Mouse (Mus musculus): ENCODE measurements around the gene Serpinb7. TPM values are rescaled to one million over a fixed set of nuclear protein-coding genes. Genes with fewer than 3 reads are reported as not detected.

The Serpinb7 gene
- total RNA-seq, 2 experiments from 2014 or later: not detected

DNA sequence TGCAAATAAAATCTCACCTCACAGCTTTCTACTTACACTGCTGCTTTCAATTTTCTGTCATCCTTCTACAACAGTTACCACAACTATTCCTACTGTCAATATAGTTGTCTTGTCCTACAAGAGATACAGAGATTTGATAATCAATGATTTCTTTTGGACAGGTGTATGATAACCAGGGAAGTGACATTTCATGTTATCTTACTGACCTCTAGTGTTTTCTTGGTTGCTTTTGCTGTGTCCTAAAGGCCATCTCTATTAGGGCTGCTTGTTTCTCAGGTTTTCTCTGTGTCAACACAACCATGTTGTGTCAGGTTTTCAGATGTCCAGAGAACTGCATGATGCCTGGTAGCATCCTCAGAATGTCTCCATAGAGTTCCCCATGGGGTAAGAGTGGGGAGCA lies 80.5 kb downstream of the Serpinb7 start:
- no peak for DNase-seq
- intact Hi-C loops (cut with DNase I): loop anchor here (5.0 to 10.0 kb wide), 3 partner anchors 238 to 578 kb away; no protein-coding TSS in a partner anchor

DNA sequence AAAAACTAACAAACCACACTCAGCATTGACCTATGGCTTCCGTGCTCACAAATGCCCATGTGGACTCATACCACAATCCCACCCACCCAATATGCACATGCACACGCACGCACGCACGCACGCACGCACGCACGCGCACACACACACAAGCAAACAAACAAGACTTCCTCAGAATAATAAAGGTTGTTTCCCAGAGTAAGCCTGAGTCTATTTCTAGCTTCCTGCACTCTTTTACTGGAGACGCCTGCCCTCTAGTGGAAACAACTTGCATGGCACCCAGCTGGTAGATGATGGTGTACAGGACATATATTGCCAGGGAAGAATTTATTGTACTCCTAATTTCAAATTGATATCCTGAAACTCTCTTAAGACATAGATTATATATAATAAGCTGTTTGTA lies 82.0 kb downstream of the Serpinb7 start:
- intact Hi-C loops (cut with DNase I): loop anchor here (5.0 to 10.0 kb wide), 3 partner anchors 239 to 579 kb away; no protein-coding TSS in a partner anchor
- DNase-seq: peak; percentile 64 to 80

DNA sequence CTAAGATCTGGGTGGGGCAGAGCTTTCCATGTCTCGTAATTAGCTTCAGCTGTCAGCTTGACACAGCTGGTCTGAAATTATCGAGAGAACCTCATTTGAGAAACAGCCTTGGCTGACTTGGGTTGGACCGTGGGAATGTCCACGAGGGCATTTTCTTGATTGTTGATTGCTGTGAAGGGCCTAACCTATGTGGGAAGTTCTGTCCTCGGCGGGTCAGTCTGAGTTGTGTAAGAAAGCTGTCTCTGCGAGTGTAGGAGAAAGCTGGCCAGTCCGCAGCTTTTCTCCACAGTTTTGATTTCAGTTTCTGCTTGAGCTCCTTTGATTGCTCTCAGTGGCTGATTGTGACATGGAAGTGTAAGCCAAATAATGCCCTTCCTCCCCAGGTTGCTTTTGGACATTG lies 90.1 kb downstream of the Serpinb7 start:
- intact Hi-C loops (cut with DNase I): loop anchor here (10.0 kb wide), 1 partner anchor 475 kb away; no protein-coding TSS in a partner anchor
- peak in 1 of 2 experiments; percentile 1 for DNase-seq

DNA sequence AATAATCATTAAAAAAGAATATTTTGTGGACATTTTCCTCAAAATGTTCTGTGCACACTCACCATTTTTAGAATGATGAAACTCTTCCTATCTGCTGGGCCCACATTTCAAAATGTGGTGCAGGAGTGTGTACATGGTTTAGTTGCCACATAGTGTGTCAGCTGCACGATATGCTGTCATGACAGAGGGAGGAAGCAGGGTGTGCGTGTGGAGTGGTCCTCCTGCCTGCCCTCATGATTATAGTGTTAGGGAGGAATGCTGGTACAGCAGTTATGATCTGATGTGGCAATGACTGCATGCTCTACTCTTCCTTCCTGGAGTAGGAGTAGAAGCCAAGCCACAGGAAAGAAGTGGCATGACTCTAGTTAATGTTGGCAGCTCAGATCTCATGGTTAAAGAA lies 97.3 kb downstream of the Serpinb7 start:
- intact Hi-C loops (cut with DNase I): no loop called here
- peak in 1 of 2 experiments; percentile 1 for DNase-seq

DNA sequence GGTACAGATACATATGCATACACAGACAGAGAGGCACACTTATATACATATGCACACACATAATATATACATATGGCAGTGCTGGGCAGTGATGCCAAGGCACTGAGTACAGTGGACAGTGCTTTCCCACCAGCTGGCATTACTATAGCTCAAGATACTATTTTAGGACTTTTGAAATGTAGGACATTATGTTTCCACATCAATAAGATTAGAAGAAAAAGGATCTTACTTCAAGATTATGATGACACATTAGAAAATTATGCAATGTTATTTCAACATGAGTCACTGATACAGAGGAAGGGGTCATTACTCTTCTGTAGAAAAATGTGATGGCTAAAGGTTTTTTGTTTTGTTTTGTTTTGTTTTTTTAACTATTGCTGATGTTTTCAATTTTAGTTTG lies 102.6 kb downstream of the Serpinb7 start:
- no peak for DNase-seq
- intact Hi-C loops (cut with DNase I): no loop called here

Other genes with a start within 250 kb of the Serpinb7 start
- not detected for gene Serpinb3b, start 121.3 kb upstream of the Serpinb7 start, total RNA-seq (2021)
- gene Serpinb3c, start 121.3 kb upstream of the Serpinb7 start, total RNA-seq (2021): not detected
- gene Serpinb11, start 38.5 kb upstream of the Serpinb7 start, total RNA-seq (2021): not detected
- under 1 TPM; 0.57 to 0.78 TPM for gene Serpinb2, start 111.8 kb downstream of the Serpinb7 start, total RNA-seq (2021)
- gene Serpinb8, start 190.4 kb downstream of the Serpinb7 start, total RNA-seq (2021): 1 to 10 TPM; 2.6 to 3.1 TPM

Measured in heart, postnatal 14 days (tissue).